Mouse (Mus musculus) ES-E14 (cell line): ENCODE measurements around the gene Tmem163. TPM values are rescaled to one million over a fixed set of nuclear protein-coding genes. Genes with fewer than 3 reads are reported as not detected.

Source experiments
- DNase-seq: peaks from one replicate; pipeline ENCODE4 v3.0.0-alpha.2; 2013; ENCODE audit warnings: low read depth, low spot score
- H3K27ac ChIP-seq: 2 replicates; pipeline ENCODE4 v1.5.1; 2012; ENCODE audit warnings: low read depth, mild to moderate bottlenecking, low read length, moderate library complexity, mixed read lengths; ENCODE audit not compliant: poor library complexity, insufficient read depth, severe bottlenecking
- H3K36me3 ChIP-seq: 2 replicates; pipeline ENCODE4 v1.6.1; 2012; ENCODE audit warnings: mild to moderate bottlenecking, low read length, moderate library complexity, mixed read lengths; ENCODE audit not compliant: control insufficient read depth, poor library complexity, insufficient read depth, severe bottlenecking
- H3K4me1 ChIP-seq, 2 experiments: fragments of 150-350 bp in 1 of 2; sonication (generic) in 1 of 2; 2 replicates each; pipeline ENCODE4 v1.6.1; 2012; ENCODE audit warnings: low read length in 2 of 2, mild to moderate bottlenecking in 1 of 2, mixed read lengths in 1 of 2; ENCODE audit not compliant: control insufficient read depth in 2 of 2, insufficient read depth in 2 of 2, poor library complexity in 1 of 2
- H3K4me3 ChIP-seq, 2 experiments: fragments of 150-350 bp in 1 of 2; sonication (generic) in 1 of 2; 2 replicates each; pipeline ENCODE4 v1.5.1; 2012; ENCODE audit warnings: low read length in 2 of 2, low read depth in 1 of 2, mild to moderate bottlenecking in 1 of 2, mixed read lengths in 1 of 2; ENCODE audit not compliant: insufficient read depth in 1 of 2, poor library complexity in 1 of 2, severe bottlenecking in 1 of 2
- H3K9ac ChIP-seq: 2 replicates; pipeline ENCODE4 v1.6.1; 2012; ENCODE audit warnings: low read depth, mild to moderate bottlenecking, low read length, mixed read lengths; ENCODE audit not compliant: poor library complexity, insufficient read depth, severe bottlenecking
- H3K9me3 ChIP-seq: fragments of 150-350 bp; sonication (generic); 2 replicates; pipeline ENCODE4 v1.6.1; 2012; ENCODE audit warnings: low read depth, mild to moderate bottlenecking, low read length; ENCODE audit not compliant: control insufficient read depth, insufficient read depth
- CHD2 ChIP-seq: IDR thresholded peaks from 2 replicates; pipeline ENCODE4 v1.6.1; 2014; ENCODE audit warnings: mild to moderate bottlenecking, low read depth, low read length, inconsistent platforms
- HCFC1 ChIP-seq: IDR thresholded peaks from 2 replicates; pipeline ENCODE4 v1.6.1; 2012; ENCODE audit warnings: low read length, inconsistent platforms, borderline replicate concordance; ENCODE audit not compliant: insufficient read depth
- MAFK ChIP-seq: IDR thresholded peaks from 2 replicates; pipeline ENCODE4 v1.6.1; 2014; ENCODE audit warnings: mild to moderate bottlenecking, low read depth, low read length, inconsistent platforms; ENCODE audit not compliant: insufficient read depth
- ZC3H11A ChIP-seq: IDR thresholded peaks from 2 replicates; pipeline ENCODE4 v1.6.1; 2012; ENCODE audit warnings: low read depth, mild to moderate bottlenecking, inconsistent platforms, low read length, borderline replicate concordance
- ZNF384 ChIP-seq: IDR thresholded peaks from 2 replicates; pipeline ENCODE4 v1.6.1; 2012; ENCODE audit warnings: low read depth, low read length, inconsistent platforms
- in situ Hi-C, 2 experiments: fragments of 600-800 bp; cut with MboI; formaldehyde crosslinking; loops; one replicate each; pipeline ENCODE4 v1.15.1; 2025; ENCODE audit warnings: low sequenced_read_pairs in 2 of 2, inconsistent platforms in 1 of 2; ENCODE audit not compliant: unreplicated experiment in 2 of 2
- total RNA-seq: library from RNA; depleted of rRNA; stranded (reverse); fragments of 300-350 nt; gene quantifications from 2 replicates; pipeline ENCODE4 v1.2.3, GENCODE M21; 2012

Tmem163 gene
- total RNA-seq, 1 experiment: 0.18 TPM

GRCm38 (mm10) chr1:127610378-127610777, 69.0 kb downstream of the Tmem163 start:
- in situ Hi-C loops: no loop called here
- no peak overlapping the region for H3K4me3 ChIP-seq
- no peak for DNase-seq
- H3K4me1 ChIP-seq: no peaks in the 10 kb centered on the region
- H3K9ac ChIP-seq: no peak overlapping the region
- H3K36me3 ChIP-seq: no peaks in the 10 kb centered on the region
- H3K27ac ChIP-seq: no peak overlapping the region
- TF ChIP-seq ZC3H11A: no peak
- no peak for TF ChIP-seq CHD2
- no peak for TF ChIP-seq ZNF384
- no peak for TF ChIP-seq HCFC1
- no peak for TF ChIP-seq MAFK
- no peaks in the 10 kb centered on the region for H3K9me3 ChIP-seq

GRCm38 (mm10) chr1:127609814-127610213, 69.5 kb downstream of the Tmem163 start:
- Histone ChIP-seq H3K4me3 (no peak overlapping the region), H3K9me3 (no peaks in the 10 kb centered on the region), H3K9ac (no peak overlapping the region), H3K36me3 (no peaks in the 10 kb centered on the region), H3K4me1 (no peaks in the 10 kb centered on the region), H3K27ac (no peak overlapping the region)
- no peak for DNase-seq
- TF ChIP-seq HCFC1 (no peak), ZNF384 (no peak), ZC3H11A (no peak), MAFK (no peak), CHD2 (no peak)
- in situ Hi-C loops: no loop called here

GRCm38 (mm10) chr1:127608326-127608725, 71.0 kb downstream of the Tmem163 start:
- TF ChIP-seq HCFC1: no peak
- TF ChIP-seq CHD2: no peak
- no peak for TF ChIP-seq MAFK
- TF ChIP-seq ZC3H11A: no peak
- TF ChIP-seq ZNF384: no peak

GRCm38 (mm10) chr1:127603697-127604631, 75.4 kb downstream of the Tmem163 start:
- H3K4me1 ChIP-seq: no peaks in the 10 kb centered on the region
- H3K4me3 ChIP-seq: no peak overlapping the region
- in situ Hi-C loops: no loop called here
- no peaks in the 10 kb centered on the region for H3K36me3 ChIP-seq
- H3K27ac ChIP-seq: no peak overlapping the region
- no peak overlapping the region for H3K9ac ChIP-seq
- no peaks in the 10 kb centered on the region for H3K9me3 ChIP-seq
- DNase-seq: no peak
- no peak for TF ChIP-seq MAFK
- no peak for TF ChIP-seq ZC3H11A
- TF ChIP-seq CHD2: no peak
- TF ChIP-seq HCFC1: no peak
- no peak for TF ChIP-seq ZNF384

More at GRCm38 (mm10) chr1:127608326-127608725, 71.0 kb downstream of the Tmem163 start:
- H3K27ac ChIP-seq: no peak overlapping the region
- DNase-seq: no peak
- H3K9me3 ChIP-seq: no peaks in the 10 kb centered on the region
- no peak overlapping the region for H3K4me3 ChIP-seq
- no peak overlapping the region for H3K9ac ChIP-seq
- no peaks in the 10 kb centered on the region for H3K4me1 ChIP-seq
- H3K36me3 ChIP-seq: no peaks in the 10 kb centered on the region
- in situ Hi-C loops: no loop called here

- DNase-seq: no peak
- no peak overlapping the region for H3K9ac ChIP-seq
- TF ChIP-seq CHD2: no peak
- TF ChIP-seq ZC3H11A: no peak
- TF ChIP-seq MAFK: no peak
- TF ChIP-seq ZNF384: no peak
- TF ChIP-seq HCFC1: no peak
- H3K4me3 ChIP-seq: no peak overlapping the region
- no peaks in the 10 kb centered on the region for H3K36me3 ChIP-seq
- H3K9me3 ChIP-seq: no peaks in the 10 kb centered on the region
- no peak overlapping the region for H3K27ac ChIP-seq
- H3K4me1 ChIP-seq: no peaks in the 10 kb centered on the region
- in situ Hi-C loops: no loop called here
Observed at GRCm38 (mm10) chr1:127596143-127596542, 83.2 kb downstream of the Tmem163 start.
